Mouse (Mus musculus): Measurements from ENCODE around the gene Kbtbd7. TPM values are rescaled to one million over a fixed set of nuclear protein-coding genes. Genes with fewer than 3 reads are reported as not detected.

The Kbtbd7 gene
- polyA plus RNA-seq, 1 experiment from 2014 or later = 9.1 TPM

GRCm38 (mm10) chr14:79465623-79466022 is 39.3 kb downstream of the Kbtbd7 start:
- no peak for ATAC-seq (replicated peaks; ENCODE audit: insufficient number of reproducible peaks, low FRiP score, low TSS enrichment)
- 86% methylated on average over 1 of the region's 1 CpGs for WGBS (ENCODE audit: insufficient replicate concordance)
- no peak overlapping the region for H3K4me3 ChIP-seq (ENCODE audit: low read depth, low read length)
- H3K4me1 ChIP-seq (ENCODE audit: control insufficient read depth, insufficient read depth, low read length) = no peaks in the 10 kb centered on the region
- no peaks in the 10 kb centered on the region for H3K27me3 ChIP-seq (ENCODE audit: control insufficient read depth, insufficient read depth, low read length)
- H3K9me3 ChIP-seq (replicated peaks; ENCODE audit: control insufficient read depth, low read length) = no peaks in the 10 kb centered on the region
- H3K36me3 ChIP-seq (ENCODE audit: control insufficient read depth, insufficient read depth, low read length) = peaks cover 37% of the 10 kb centered on the region
- H3K4me2 ChIP-seq = no peak overlapping the region
- H3K27ac ChIP-seq (ENCODE audit: low read depth, low read length) = no peak overlapping the region
- no peak overlapping the region for H3K9ac ChIP-seq (ENCODE audit: low read depth, low read length)

- Histone ChIP-seq H3K36me3 (ENCODE audit: control insufficient read depth, insufficient read depth, low read length) (peaks cover 38% of the 10 kb centered on the region), H3K4me1 (ENCODE audit: control insufficient read depth, insufficient read depth, low read length) (no peaks in the 10 kb centered on the region), H3K27ac (ENCODE audit: low read depth, low read length) (no peak overlapping the region), H3K4me2 (no peak overlapping the region), H3K9ac (ENCODE audit: low read depth, low read length) (no peak overlapping the region), H3K4me3 (ENCODE audit: low read depth, low read length) (no peak overlapping the region), H3K27me3 (ENCODE audit: control insufficient read depth, insufficient read depth, low read length) (no peaks in the 10 kb centered on the region), H3K9me3 (replicated peaks; ENCODE audit: control insufficient read depth, low read length) (no peaks in the 10 kb centered on the region)
- WGBS (ENCODE audit: insufficient replicate concordance) = 20% methylated on average over 3 of the region's 3 CpGs
- no peak for ATAC-seq (replicated peaks; ENCODE audit: insufficient number of reproducible peaks, low FRiP score, low TSS enrichment)
Observed at GRCm38 (mm10) chr14:79467621-79468020, 41.3 kb downstream of the Kbtbd7 start.

- WGBS (ENCODE audit: insufficient replicate concordance) = 87% methylated on average over 2 of the region's 2 CpGs
- H3K36me3 ChIP-seq (ENCODE audit: control insufficient read depth, insufficient read depth, low read length) = peaks cover 32% of the 10 kb centered on the region
Observed at GRCm38 (mm10) chr14:79473384-79473783, 47.1 kb downstream of the Kbtbd7 start.

More at GRCm38 (mm10) chr14:79473384-79473783, 47.1 kb downstream of the Kbtbd7 start:
- H3K27me3 ChIP-seq (ENCODE audit: control insufficient read depth, insufficient read depth, low read length) = no peaks in the 10 kb centered on the region
- H3K4me3 ChIP-seq (ENCODE audit: low read depth, low read length) = no peak overlapping the region
- no peaks in the 10 kb centered on the region for H3K4me1 ChIP-seq (ENCODE audit: control insufficient read depth, insufficient read depth, low read length)
- H3K27ac ChIP-seq (ENCODE audit: low read depth, low read length) = no peak overlapping the region
- H3K9ac ChIP-seq (ENCODE audit: low read depth, low read length) = no peak overlapping the region
- ATAC-seq (replicated peaks; ENCODE audit: insufficient number of reproducible peaks, low FRiP score, low TSS enrichment) = no peak
- H3K9me3 ChIP-seq (replicated peaks; ENCODE audit: control insufficient read depth, low read length) = no peaks in the 10 kb centered on the region
- H3K4me2 ChIP-seq = no peak overlapping the region

Other genes starting within 250 kb of the Kbtbd7 start
- gene Zfp957, start 179.1 kb upstream of the Kbtbd7 start, polyA plus RNA-seq (2014; fragmentation: Nextera tagmentation; extraction: Ambion mirVana) = not detected in 2 replicates
- 17.5 and 26.3 TPM in 2 replicates for gene Rgcc, start 124.9 kb upstream of the Kbtbd7 start, polyA plus RNA-seq (2014; fragmentation: Nextera tagmentation; extraction: Ambion mirVana)
- 22.7 and 27.8 TPM in 2 replicates for gene Naa16, start 35.7 kb upstream of the Kbtbd7 start, polyA plus RNA-seq (2014; fragmentation: Nextera tagmentation; extraction: Ambion mirVana)
- 9.7 and 13.2 TPM in 2 replicates for gene Mtrf1, start 28.7 kb upstream of the Kbtbd7 start, polyA plus RNA-seq (2014; fragmentation: Nextera tagmentation; extraction: Ambion mirVana)
- gene Kbtbd6, start 25.3 kb downstream of the Kbtbd7 start, polyA plus RNA-seq (2014; fragmentation: Nextera tagmentation; extraction: Ambion mirVana) = 2.5 and 3.2 TPM in 2 replicates
- gene Elf1, start 54.7 kb downstream of the Kbtbd7 start, polyA plus RNA-seq (2014; fragmentation: Nextera tagmentation; extraction: Ambion mirVana) = 8.3 and 8.6 TPM in 2 replicates
- 35.7 and 38.2 TPM in 2 replicates for gene Wbp4, start 55.0 kb downstream of the Kbtbd7 start, polyA plus RNA-seq (2014; fragmentation: Nextera tagmentation; extraction: Ambion mirVana)
- gene Sugt1, start 161.2 kb downstream of the Kbtbd7 start, polyA plus RNA-seq (2014; fragmentation: Nextera tagmentation; extraction: Ambion mirVana) = 118 and 119 TPM in 2 replicates
- 0.30 and 1.2 TPM in 2 replicates for gene Cnmd, start 235.7 kb downstream of the Kbtbd7 start, polyA plus RNA-seq (2014; fragmentation: Nextera tagmentation; extraction: Ambion mirVana)

Measured in heart, embryonic 11.5 days (tissue).